Mouse (Mus musculus): ENCODE data around the gene Mtmr3.

DNA sequence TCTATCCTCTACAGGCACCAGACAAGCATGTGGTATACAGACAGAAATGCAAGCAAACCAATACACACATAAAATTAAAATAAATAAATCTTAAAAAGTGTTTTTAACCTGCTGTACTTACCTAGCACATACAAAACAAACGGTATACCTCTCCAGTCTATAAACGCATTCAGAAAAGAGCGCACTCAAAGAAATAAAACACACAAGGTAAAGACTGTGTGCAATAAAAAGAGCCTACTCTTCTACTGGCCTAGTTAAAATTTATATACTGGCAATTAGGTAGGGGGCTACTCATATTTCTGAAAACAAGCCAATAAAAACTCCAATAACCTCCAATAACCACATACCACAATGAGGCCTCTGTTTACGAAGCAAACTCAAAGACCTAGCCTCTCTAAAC, 47.1 kb downstream of the Mtmr3 start:
- TF ChIP-seq POLR2A (IDR thresholded peaks at IDR 0.05; ENCODE audit: borderline replicate concordance, extremely low read depth, insufficient read depth, insufficient read length, poor library complexity, severe bottlenecking): no peak
- no peak for TF ChIP-seq CTCF (IDR thresholded peaks at IDR 0.05; ENCODE audit: borderline replicate concordance, extremely low read depth, insufficient read depth, insufficient read length)

Data from brain, embryonic 14.5 days (tissue).